Mouse (Mus musculus): Measurements from ENCODE around the gene Rhebl1.

DNA sequence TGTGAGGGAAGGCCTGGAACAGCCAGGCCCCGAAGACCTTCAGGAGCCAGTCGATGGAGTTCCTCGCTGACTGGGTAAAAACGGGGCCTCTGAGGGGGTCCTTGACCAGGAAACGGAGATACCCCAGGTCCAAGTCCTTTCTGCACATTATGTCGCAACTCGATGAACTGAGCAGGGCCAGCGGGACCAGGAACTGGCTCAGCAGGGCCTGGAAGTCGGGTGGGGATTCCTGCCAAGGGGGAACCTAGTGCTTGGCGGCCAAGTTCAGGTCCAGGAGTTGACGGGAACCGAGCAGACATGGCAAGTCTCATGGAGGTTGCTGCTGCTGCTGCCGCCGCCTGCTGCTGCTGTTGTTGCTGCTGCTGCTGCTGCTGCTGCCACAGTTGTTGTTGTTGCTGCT is 43.7 kb downstream of the Rhebl1 start:
- no peak for TF ChIP-seq HCFC1 (IDR thresholded peaks at IDR 0.05; ENCODE audit: low read depth, low read length)
- TF ChIP-seq ZNF384 (IDR thresholded peaks at IDR 0.05; ENCODE audit: low read depth, low read length): no peak
- no peak for TF ChIP-seq ETS1 (conservative IDR thresholded peaks at IDR 0.05; ENCODE audit: low read depth, low read length)
- no peak for TF ChIP-seq POLR2A (IDR thresholded peaks at IDR 0.05; ENCODE audit: low read depth, low read length)
- TF ChIP-seq CHD1 (IDR thresholded peaks at IDR 0.05; ENCODE audit: low read depth, low read length): no peak
